Mouse (Mus musculus) liver, embryonic 14.5 days (tissue): ENCODE measurements around the gene Atp8a2. TPM values are rescaled to one million over a fixed set of nuclear protein-coding genes. Genes with fewer than 3 reads are reported as not detected.

Experiments
- ATAC-seq: fragments of 200-750 bp; cut with Nextera tagmentation; 2 replicates; pipeline ENCODE4 v1.8.0; 2017; ENCODE audit warnings: moderate number of reproducible peaks, mild to moderate bottlenecking, moderate library complexity; ENCODE audit not compliant: insufficient read depth
- DNase-seq, 3 experiments: peaks; one replicate each; pipeline ENCODE4 v3.0.0-alpha.2; 2012 to 2013; ENCODE audit warnings: low read depth in 3 of 3, low spot score in 3 of 3
- H3K27ac ChIP-seq: fragments of 300-500 bp; sonication (generic); 2 replicates; pipeline ENCODE4 v1.5.1; 2014; ENCODE audit warnings: moderate library complexity, mild to moderate bottlenecking, control low read depth, inconsistent platforms
- H3K27me3 ChIP-seq: fragments of 300-500 bp; sonication (generic); 2 replicates; pipeline ENCODE4 v1.6.1; 2014; ENCODE audit warnings: mild to moderate bottlenecking, low read length, moderate library complexity; ENCODE audit not compliant: control insufficient read depth, insufficient read depth
- H3K36me3 ChIP-seq: fragments of 300-500 bp; sonication (generic); replicated peaks from 2 replicates; pipeline ENCODE4 v1.6.1; 2014; ENCODE audit warnings: low read depth; ENCODE audit not compliant: control insufficient read depth, insufficient read depth
- H3K4me1 ChIP-seq, 2 experiments: fragments of 200-500 bp in 1 of 2; fragments of 300-500 bp in 1 of 2; sonication (generic) in 1 of 2; replicated peaks; 2 replicates each; pipeline ENCODE4 v1.6.1; 2012 to 2014; ENCODE audit warnings: antibody characterized with exemption in 1 of 2, inconsistent platforms in 1 of 2, low read length in 1 of 2; ENCODE audit not compliant: control insufficient read depth in 2 of 2, insufficient read depth in 2 of 2
- H3K4me2 ChIP-seq: fragments of 300-500 bp; sonication (generic); 2 replicates; pipeline ENCODE4 v1.6.1; 2014; ENCODE audit warnings: low read depth, mild to moderate bottlenecking, control low read depth, moderate library complexity
- H3K4me3 ChIP-seq, 2 experiments: fragments of 200-500 bp in 1 of 2; fragments of 300-500 bp in 1 of 2; sonication (generic) in 1 of 2; 2 replicates each; pipeline ENCODE4 v1.5.1; 2012 to 2014; ENCODE audit warnings: low read depth in 2 of 2, low read length in 2 of 2, mild to moderate bottlenecking in 2 of 2, control low read depth in 1 of 2, inconsistent platforms in 1 of 2, moderate library complexity in 1 of 2; ENCODE audit not compliant: insufficient read depth in 1 of 2
- H3K9ac ChIP-seq: fragments of 300-500 bp; sonication (generic); replicated peaks from 2 replicates; pipeline ENCODE4 v1.6.1; 2014; ENCODE audit warnings: mild to moderate bottlenecking, control low read depth, moderate library complexity
- H3K9me3 ChIP-seq: fragments of 300-500 bp; sonication (generic); 2 replicates; pipeline ENCODE4 v1.6.1; 2016; ENCODE audit warnings: low read length, mixed read lengths; ENCODE audit not compliant: control insufficient read depth
- CTCF ChIP-seq: IDR thresholded peaks from 2 replicates; pipeline ENCODE4 v1.5.1; 2016; ENCODE audit warnings: antibody characterized with exemption, low read depth, control low read depth
- EP300 ChIP-seq: IDR thresholded peaks from 2 replicates; pipeline ENCODE4 v1.6.1; 2016; ENCODE audit warnings: antibody characterized with exemption, low read depth
- WGBS: fragments of 180-500 bp; shearing (Covaris S2); extraction: QIAGEN DNeasy Blood & Tissue Kit; methylation state at CpG from one replicate; pipeline ENCODE4 v1.1.7; 2014; ENCODE audit not compliant: insufficient replicate concordance; 5-methylcytosine and 5-hydroxymethylcytosine counted together
- polyA plus RNA-seq, 2 experiments: library from polyadenylated mRNA; depleted of rRNA in 1 of 2; stranded (reverse) in 1 of 2; unstranded in 1 of 2; fragments of >200 nt; fragmentation: Nextera tagmentation in 1 of 2; extraction: Ambion mirVana in 1 of 2; gene quantifications; 2 replicates each; pipeline versions ENCODE4 v1.2.1 to v1.2.3; 2012 to 2014

The Atp8a2 gene
- polyA plus RNA-seq, 2 experiments = 0.51 to 1.8 TPM

DNA sequence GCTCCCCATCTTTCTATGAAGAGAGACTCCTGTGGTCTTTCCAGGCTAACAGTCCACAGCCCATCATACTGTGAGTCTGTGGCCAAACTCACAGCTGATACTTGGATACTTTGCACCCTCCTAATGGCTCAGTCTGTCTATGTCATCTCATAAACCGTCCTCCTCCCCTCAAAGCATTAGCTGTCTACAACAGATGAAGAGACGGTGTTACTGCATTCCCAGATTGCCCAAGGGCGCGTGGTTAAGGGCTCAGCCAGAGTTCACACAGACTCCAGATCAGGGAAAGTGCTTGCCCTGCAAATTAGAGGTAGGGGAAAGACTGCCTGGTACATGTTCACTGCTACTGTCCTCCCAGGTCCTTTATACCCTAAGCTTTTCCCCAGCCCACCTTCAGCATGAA lies 515.1 kb downstream of the Atp8a2 start:
- WGBS = 73% methylated on average over 4 of the region's 4 CpGs
- Histone ChIP-seq H3K9ac (no peak overlapping the region), H3K4me2 (no peak overlapping the region), H3K4me3 (no peak overlapping the region), H3K9me3 (no peaks in the 10 kb centered on the region), H3K27me3 (no peaks in the 10 kb centered on the region), H3K36me3 (no peaks in the 10 kb centered on the region), H3K4me1 (no peaks in the 10 kb centered on the region), H3K27ac (no peak overlapping the region)
- ATAC-seq = no peak
- TF ChIP-seq EP300 = no peak
- no peak for TF ChIP-seq CTCF
- no peak for DNase-seq

DNA sequence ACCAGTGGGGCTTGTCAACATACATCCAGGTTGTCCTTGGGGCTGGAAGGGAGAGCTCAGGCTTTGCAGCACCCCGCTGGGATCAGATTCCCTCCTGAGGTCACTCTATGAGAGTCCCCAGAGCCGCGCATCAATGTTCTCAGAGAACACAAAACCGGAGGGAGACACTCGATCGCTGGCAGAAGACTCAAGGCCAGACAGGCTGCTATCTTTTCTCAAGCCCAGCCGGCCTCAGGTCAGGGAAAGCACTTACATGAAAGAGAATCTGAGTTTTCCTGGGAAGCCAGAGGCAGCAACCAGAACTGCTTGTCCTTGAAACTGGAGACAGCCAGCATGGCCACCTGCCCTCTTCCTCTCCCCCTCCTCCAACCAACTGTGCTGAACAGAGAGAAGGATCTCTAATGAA lies 519.4 kb downstream of the Atp8a2 start:
- WGBS = 53% methylated on average over 7 of the region's 7 CpGs
- H3K27me3 ChIP-seq = no peaks in the 10 kb centered on the region
- no peak overlapping the region for H3K4me2 ChIP-seq
- no peak overlapping the region for H3K27ac ChIP-seq
- no peak overlapping the region for H3K4me3 ChIP-seq
- no peaks in the 10 kb centered on the region for H3K4me1 ChIP-seq
- TF ChIP-seq EP300 (no peak), CTCF (no peak)
- no peak overlapping the region for H3K9ac ChIP-seq
- DNase-seq = no peak
- no peaks in the 10 kb centered on the region for H3K36me3 ChIP-seq
- no peak for ATAC-seq
- no peaks in the 10 kb centered on the region for H3K9me3 ChIP-seq

DNA sequence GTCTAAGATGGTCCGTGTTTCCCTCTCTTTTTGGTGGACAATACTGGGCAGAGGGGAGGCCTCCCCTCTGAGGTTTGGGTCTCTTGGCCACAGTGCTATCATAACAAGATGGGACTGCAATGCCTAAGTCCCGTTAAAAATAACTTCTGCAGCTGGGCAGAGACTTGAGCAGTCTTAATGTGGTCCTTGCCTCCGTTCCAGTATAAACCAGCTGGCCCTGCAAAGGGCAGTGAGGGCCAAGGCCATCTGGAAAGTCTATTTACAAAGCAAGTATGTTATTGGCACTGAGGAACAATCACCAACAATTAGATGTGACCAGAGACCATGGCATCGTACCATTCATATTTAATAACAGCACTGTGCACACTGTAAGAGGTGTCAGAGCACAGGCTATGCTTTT lies 521.6 kb downstream of the Atp8a2 start:
- Histone ChIP-seq H3K4me3 (no peak overlapping the region), H3K36me3 (no peaks in the 10 kb centered on the region), H3K27ac (no peak overlapping the region), H3K4me2 (no peak overlapping the region), H3K4me1 (no peaks in the 10 kb centered on the region), H3K9me3 (no peaks in the 10 kb centered on the region), H3K9ac (no peak overlapping the region), H3K27me3 (no peaks in the 10 kb centered on the region)
- WGBS = 61% methylated on average over 4 of the region's 4 CpGs
- ATAC-seq (no peak), DNase-seq (no peak)
- no peak for TF ChIP-seq CTCF
- no peak for TF ChIP-seq EP300

DNA sequence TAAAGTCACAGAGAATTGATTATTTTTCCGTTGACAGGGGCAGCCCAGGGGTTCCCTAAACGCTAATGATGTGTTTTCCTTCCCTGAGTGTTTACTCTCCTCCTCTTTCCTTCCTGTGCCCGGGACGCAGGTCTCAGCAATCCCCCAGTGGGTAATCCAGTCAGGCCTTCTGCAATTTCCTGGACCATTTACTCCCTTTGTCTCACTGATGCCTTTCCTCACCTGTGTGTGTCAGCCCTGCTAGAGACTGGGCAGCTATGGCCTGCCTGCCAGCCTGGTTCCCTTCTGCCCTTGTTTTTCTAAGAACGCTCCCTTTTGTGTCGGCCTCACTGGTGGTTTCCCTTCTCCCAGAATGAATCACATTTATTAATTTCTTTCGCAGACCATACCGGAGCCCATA lies 522.4 kb downstream of the Atp8a2 start:
- H3K27me3 ChIP-seq = no peaks in the 10 kb centered on the region
- no peaks in the 10 kb centered on the region for H3K36me3 ChIP-seq
- DNase-seq (no peak), ATAC-seq (no peak)
- H3K9ac ChIP-seq = no peak overlapping the region
- TF ChIP-seq CTCF (no peak), EP300 (no peak)
- H3K4me2 ChIP-seq = no peak overlapping the region
- 33% methylated on average over 8 of the region's 8 CpGs for WGBS
- no peak overlapping the region for H3K27ac ChIP-seq
- H3K4me3 ChIP-seq = no peak overlapping the region
- H3K9me3 ChIP-seq = no peaks in the 10 kb centered on the region
- no peaks in the 10 kb centered on the region for H3K4me1 ChIP-seq

DNA sequence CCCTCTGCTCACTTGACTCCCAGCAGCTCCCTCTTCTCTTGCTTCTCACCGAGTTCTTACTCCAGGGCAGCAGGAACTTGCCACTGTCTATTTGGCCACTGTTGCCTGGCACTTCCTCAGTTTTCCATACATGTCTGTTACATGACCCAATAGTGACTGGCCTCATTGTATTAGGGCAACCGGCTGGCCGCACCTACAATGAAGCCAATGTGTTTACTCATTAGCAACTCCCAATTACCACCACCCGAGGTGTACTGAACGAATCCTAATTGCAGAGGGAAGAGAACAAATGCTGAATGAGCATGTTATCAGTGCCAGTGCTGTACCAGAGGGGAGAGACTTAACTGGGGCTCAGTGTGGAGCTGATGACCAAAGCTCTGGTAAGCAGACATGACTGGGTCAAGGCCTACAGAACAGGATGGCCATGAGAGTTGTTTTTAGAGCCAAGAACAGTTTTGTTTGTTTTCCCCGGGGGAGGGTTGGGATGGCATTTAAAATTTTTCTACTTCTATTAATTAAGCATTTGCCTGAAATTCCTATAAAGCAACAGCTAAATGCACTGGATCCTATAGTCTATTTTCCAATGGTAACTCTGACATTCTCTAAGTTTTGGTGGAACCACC lies 524.0 kb downstream of the Atp8a2 start:
- no peaks in the 10 kb centered on the region for H3K27me3 ChIP-seq
- no peak overlapping the region for H3K4me2 ChIP-seq
- H3K4me3 ChIP-seq = no peak overlapping the region
- no peaks in the 10 kb centered on the region for H3K9me3 ChIP-seq
- no peak for ATAC-seq
- 52% methylated on average over 6 of the region's 6 CpGs for WGBS
- no peaks in the 10 kb centered on the region for H3K4me1 ChIP-seq
- DNase-seq = no peak
- no peak for TF ChIP-seq CTCF
- TF ChIP-seq EP300 = no peak
- no peak overlapping the region for H3K9ac ChIP-seq
- no peak overlapping the region for H3K27ac ChIP-seq
- H3K36me3 ChIP-seq = no peaks in the 10 kb centered on the region
